Mouse (Mus musculus) left cerebral cortex, postnatal 10 days (tissue): ENCODE data around the gene Pcmt1. TPM values are rescaled to one million over a fixed set of nuclear protein-coding genes. Genes with fewer than 3 reads are reported as not detected.
"Not testable (repeated sequence)": the region's sequence is repeated elsewhere in the genome, so short reads cannot be mapped to it uniquely, and the experiment has no call there.

ENCODE experiments used
- DNase-seq, 2 experiments: peaks; one replicate each; pipeline ENCODE4 v3.0.0; 2021 to 2022; ENCODE audit warnings: low spot score in 2 of 2, mixed read lengths in 1 of 2; ENCODE audit errors: extremely low spot score in 1 of 2
- intact Hi-C: fragments of 180-260 bp; cut with DNase I; formaldehyde crosslinking; loops from one replicate; pipeline ENCODE4 v1.15.1; 2025
- total RNA-seq, 2 experiments: library from RNA; stranded (reverse); gene quantifications; 2 replicates each; pipeline ENCODE4 v1.2.3; 2021

Pcmt1 gene
- total RNA-seq, 2 experiments from 2014 or later: 150 to 153 TPM

DNA sequence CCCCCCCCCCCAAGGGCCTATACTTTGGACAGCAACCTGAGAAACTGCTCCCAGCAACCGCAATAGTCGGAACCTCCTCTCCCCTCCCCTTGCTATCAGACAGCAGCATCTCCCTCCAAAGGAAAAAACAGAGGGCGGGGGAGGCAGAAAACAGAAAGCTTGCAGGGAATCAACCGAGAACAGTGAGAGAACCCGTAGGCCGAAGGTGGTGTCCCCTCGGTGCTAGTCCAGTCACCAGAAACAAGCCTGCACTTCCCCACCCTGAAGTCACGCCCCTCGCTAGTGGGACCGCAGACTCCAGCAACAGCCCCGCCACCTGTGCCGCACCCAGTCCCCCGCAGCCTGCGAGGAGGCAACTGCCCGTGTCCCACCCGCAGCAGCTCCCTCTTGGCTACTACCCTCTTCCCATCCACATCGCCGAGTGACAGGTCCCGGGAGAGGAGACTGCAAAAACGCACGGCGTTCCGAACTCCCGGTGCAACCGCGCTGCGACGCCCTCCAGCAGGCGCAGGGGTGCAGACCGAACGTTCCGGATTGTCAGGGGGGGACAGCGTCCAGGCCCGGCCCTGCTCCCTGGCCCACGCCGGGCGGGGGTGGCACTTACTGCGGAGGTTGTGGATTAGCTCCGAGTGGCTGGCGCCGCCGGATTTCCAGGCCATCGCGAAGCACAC lies 18.3 kb downstream of the Pcmt1 start:
- intact Hi-C loops: no loop called here
- peak; percentile 12 to 87 for DNase-seq

DNA sequence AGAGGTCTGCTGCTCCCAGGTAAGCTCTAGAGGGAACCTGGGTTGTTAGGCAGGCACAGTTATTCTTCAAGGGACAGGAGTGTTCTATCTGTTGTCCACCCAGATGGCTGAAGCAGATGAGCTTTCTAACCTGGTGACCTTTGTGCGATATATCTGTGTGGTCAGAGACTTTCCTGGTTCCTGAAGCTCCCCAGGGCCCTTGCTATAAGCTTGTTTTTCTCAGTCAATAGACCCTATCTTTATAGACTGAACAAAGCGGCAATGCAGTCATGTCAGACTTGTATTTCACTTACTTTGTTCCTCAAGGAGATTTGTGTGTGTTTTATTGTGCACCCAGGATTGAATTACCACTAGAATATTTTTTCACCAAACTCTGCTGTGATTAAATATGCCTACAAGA lies 29.9 kb downstream of the Pcmt1 start:
- DNase-seq: no peak

DNA sequence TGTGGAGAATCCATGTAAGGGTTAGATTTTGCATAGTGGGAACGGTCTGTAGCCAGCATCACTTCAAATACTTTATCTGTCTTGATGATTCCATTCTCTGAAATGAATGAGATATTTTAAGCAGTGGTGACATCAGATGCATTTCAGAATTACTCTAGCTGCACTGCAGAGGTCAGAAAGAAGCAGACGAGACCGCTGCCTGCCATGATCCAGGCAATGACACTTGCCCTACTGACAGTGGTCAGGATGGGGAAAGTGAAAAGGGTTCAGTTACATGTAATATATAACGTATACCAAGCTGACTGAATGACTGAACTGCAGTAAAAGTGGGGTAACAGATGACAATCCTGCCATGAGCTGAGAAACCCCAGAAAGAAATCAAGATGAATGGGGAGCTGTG lies 31.9 kb downstream of the Pcmt1 start:
- intact Hi-C loops: no loop called here
- no peak for DNase-seq

More for the DNA sequence above, 29.9 kb downstream of the Pcmt1 start:
- intact Hi-C loops: no loop called here

DNA sequence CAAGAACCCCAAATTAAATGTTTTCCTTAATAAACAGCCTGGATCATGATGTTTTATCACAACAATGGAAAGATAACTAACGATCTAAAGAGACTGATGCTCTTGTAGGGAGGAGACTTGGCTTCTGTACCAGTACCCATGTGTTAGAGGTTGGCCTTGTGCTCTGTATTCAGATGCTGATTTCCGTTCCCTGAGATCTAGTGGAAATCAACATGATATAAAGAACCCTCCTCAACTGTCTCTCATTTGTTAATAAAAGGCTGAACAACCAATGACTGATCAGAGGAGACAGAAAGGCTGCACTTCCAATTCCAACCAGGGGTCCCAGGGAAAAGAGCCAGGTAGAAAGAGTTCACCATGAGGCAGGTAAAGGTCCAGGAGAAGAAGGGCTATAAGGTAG lies 35.0 kb downstream of the Pcmt1 start:
- no peak for DNase-seq
- intact Hi-C loops: no loop called here

DNA sequence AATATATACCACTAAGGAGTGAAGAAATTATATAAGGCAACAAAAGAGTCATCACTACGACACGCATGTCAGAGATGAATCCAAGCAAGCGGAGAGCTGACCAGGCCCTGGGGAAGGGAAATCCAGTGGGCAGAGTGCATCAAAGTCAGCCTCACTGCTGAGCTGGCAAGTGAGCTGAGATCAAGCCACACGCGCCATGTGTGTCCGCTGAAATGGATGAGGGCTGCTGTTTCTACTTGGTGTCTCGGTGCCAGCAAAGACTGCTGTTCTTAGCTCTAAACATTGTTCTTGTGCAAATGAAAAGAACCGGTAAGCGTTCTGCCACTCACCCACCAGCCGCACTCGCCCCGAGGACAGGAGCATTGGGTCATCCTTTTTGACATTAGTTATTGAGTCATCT lies 40.6 kb downstream of the Pcmt1 start:
- no peak for DNase-seq
- intact Hi-C loops: no loop called here

DNA sequence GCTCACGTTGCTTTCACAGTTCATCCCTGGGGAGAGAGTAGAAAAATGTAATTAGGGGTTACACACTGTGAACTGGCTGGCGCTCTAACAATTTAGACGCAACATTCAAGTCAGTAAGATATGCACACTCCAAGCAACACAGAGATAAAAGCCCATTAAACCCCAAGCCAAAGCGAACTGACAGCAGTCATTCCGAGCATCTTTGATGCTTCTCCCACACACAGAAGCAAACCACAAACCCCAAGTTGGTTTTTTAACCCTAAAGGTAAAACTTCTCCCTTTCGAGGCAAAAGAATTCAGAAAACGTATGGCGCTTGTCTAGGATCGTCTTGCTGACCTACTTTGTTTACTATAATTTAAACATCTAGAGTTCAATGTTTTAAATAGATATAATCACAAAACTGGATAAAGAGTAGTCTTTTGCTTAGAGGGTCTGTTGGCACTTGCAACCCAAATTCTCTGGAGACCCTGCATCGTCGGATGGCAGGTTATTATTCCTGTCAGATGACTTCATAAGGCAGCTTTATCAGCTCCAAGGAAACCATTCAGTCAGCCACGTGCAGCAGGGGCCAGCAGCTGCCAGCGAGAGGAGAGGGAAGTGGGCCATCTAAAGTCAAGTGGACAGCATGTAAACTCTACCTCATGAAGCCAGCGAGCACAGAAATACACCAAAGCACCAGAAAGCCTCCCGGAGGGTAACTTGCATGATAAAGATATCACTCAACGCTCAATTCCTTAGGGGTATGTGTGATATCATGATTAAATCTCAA lies 49.8 kb downstream of the Pcmt1 start:
- DNase-seq: no peak
- intact Hi-C loops: no loop called here

DNA sequence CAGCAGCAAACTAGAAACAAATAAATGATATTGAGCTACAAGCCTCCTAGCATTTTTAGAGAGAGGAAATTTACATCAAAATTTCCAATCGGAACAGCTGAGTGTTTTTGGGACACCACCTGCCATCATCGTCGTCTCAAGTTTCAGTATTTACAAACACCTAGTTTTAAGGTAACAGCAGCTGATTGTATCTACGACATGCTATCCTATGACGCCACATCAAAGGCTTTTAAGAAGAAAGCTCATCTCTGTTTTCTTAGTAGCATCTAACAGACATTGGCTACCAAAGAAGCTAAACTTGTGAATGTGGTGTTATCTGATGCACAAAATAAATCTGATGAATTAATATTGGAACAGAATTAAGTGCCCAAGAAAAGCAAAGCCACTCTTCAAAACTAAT lies 50.6 kb downstream of the Pcmt1 start:
- DNase-seq: no peak
- intact Hi-C loops: no loop called here

DNA sequence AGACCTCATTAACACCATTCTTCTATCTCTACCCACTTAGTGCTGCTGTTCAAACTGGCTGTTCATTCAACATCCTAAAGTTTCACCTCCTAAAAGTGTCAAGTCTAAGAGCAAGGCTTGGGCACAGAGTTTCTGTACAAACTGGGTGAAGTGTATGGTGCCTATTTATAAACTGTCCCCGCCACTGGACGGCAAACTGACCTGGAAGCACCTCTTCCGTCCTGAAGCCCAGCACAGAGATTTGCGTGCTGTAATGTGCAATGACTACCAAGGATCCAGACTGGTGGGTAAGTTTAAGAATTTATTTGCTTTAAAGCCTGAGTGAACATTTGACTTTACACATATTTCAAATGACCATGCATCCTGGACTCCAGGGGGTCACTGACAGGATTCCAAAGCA lies 51.8 kb downstream of the Pcmt1 start:
- DNase-seq: no peak
- intact Hi-C loops: no loop called here

DNA sequence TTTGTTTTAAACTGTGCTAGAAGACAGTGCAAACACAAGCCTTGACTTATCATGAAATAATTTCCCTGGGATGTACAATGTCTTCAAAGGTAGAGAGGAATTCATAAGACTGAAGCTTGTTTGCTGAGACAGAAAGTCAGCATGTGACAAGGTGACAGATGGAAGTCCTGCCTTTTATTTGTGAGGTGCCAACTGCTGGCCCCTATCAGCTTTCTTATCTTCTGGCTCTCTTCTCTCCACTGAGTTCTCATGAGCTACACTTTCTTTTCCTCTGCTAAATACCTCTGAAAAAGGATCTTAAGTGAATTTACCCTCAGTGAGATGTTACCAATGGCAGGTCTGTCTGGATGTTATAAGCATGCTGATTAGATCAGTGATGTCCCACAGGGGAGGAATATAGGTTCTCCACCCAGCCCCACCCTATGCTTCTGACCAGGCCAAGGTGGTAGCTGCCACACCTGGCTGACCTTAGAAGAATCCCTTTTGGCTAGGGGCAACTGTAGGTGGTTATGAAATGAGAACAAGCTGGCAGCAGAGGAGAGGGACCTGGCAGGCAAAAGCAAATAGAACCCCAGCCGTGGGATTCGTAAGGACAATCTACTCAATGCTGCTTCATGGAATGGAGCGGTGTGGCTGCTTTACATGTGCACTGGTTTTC lies 56.9 kb downstream of the Pcmt1 start:
- intact Hi-C loops: no loop called here
- DNase-seq: no peak

DNA sequence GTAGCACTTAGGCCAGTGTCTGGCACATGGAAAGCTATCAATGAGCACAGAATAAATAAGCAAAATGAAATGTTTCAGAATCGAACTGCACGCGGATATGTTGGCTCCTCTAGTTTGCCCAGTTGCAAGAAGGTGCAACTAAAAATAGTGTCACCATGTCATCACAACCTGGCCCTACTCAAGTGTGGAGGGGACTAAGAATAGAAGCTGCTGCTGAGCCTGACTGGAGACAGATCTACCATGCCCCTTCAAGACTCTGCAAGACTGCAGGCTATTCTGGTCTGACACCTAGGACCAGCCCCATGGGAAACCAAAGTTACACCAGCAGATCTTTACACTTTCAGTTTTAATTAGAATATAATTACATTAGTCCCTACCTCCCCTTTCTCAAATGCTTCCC lies 58.6 kb downstream of the Pcmt1 start:
- intact Hi-C loops: no loop called here
- no peak for DNase-seq

DNA sequence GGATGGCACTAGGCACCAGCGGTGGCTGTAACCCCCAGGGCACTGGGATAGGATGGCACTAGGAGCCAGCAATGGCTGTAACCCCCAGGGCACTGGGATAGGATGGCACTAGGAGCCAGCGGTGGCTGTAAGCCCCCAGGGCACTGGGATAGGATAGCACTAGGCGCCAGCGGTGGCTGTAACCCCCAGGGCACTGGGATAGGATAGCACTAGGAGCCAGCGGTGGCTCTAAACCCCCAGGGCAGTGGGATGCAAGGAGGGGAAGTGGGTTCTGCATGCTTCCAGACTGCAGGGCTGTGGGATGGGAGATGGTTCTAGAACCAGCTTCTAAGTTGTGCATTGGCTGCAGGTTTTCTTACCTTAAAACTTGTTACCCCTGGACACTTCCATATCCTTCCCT lies 60.2 kb downstream of the Pcmt1 start:
- intact Hi-C loops: no loop called here
- no peak for DNase-seq

DNA sequence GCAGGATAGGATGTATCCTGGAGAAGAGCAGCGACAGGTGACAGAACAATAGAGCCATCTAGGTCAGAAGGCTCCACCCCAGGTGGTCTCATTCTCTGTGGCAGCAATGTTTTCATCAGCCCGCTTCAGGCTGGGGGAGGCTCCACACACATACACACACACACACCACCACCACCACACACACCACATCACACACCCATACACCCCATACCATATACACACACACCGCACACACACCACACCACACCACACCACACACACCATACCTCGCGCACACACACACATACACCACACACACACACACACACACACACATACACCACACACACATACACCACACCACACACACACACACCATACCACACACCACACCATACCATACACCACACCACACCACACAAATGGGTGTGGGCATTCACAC lies 61.1 kb downstream of the Pcmt1 start:
- DNase-seq: no peak
- intact Hi-C loops: no loop called here

DNA sequence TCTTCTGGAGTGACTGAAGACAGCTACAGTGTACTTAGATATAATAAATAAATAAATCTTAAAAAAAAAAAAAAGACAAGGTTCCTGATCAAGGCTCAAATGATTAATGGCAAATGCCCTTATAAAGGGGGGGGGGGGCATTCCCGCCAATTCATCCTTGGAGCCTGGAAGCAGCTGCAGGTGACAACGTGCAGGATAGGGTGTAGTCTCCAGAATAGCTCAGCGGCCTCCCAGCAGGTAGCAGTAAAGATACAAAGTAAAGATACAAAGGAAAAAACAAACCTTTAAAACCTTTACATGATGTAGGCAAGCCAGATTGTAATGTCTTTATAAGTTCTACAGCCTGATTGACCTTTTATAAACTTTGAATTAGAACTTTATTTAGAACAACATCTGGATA lies 63.4 kb downstream of the Pcmt1 start:
- DNase-seq, intact Hi-C loops: not testable (repeated sequence)

DNA sequence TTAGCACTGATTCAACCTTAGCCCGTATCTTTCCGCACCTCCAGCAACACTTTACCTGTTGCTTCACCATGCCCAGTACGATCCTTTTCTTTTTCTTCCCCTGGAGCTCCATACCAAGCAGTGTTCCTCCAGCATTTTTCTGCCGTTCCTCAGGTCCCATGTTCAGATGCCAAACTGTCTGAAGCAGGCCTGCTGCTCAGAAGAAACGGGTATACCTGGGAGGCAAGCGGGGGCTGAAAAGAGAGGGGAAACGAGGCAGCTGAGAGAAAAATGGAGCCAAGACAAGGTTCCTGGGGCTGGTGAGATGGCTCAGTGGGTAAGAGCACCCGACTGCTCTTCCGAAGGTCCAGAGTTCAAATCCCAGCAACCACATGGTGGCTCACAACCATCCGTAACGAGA lies 63.8 kb downstream of the Pcmt1 start:
- intact Hi-C loops, DNase-seq: not testable (repeated sequence)

DNA sequence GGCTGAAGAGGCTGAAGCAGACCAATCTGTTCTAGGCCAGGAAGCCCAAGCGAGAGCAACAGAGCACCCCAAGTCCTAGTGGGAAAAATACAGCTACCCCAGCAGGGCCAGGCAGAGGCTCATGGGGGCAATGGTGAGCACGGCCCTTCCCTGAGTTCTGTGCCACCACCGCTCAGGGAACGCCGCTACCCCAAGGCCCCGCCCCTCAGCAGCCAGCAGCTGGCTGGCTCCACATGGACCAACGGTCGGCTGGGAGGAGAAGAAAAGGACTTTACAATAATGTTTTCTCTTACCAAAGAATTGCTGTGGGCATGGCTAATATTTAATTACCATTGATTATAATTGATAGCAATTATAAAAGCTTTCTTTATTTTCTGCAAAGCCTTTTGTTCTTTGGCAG lies 66.1 kb downstream of the Pcmt1 start:
- intact Hi-C loops: no loop called here

DNA sequence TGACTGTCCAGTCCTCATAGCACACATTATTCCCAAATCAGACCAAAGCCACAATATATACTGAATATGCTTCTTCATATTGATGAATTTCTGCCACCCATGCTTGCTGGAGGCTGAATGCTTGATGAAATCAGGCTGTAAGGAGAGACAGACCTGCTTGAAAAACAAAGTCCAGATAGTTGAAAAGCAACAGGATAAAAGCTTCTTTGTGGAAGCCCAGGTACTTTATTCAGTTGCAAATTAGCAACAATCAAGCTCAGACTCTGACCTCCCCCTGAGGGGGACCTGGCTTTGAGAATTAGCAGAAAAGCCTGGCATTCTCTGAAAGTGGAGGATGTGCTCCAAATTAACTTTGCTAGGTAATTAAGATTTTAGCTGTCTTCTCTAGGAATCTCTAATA lies 68.7 kb downstream of the Pcmt1 start:
- intact Hi-C loops, DNase-seq: not testable (repeated sequence)

More for the DNA sequence above, 66.1 kb downstream of the Pcmt1 start:
- no peak for DNase-seq

DNA sequence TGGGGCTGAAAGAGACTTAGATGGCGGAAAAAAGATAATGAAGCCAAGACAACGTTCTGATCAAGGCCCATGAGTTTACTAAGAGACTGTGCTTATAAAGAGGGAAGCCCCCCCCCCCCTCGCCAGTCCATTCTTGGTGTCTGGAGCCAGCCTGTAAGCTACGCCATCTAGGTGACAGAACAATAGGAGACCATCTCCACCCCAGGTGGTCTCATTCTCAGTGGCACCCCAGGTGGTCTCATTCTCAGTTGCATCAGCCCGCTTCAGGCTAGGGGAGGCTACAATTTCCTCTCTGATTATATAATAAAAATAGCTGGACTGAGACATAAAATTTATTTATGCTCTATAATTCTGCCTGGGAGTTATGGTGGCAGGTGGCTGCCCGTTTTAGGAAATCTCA lies 69.3 kb downstream of the Pcmt1 start:
- no peak for DNase-seq

DNA sequence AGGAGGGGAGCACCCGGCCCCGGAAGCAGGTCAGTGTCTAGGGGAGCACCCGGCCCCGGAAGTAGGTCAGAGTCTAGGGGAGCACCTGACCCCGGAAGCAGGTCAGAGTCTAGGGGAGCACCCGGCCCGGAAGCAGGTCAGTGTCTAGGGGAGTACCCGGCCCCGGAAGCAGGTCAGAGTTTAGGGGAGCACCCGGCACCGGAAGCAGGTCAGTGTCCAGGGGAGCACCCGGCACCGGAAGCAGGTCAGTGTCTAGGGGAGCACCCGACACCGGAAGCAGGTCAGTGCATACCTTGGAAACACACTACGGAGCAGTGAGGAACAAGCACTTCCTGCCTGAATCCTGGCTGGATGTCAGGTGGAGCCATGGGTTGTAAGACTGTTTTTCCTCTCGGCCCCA lies 72.3 kb downstream of the Pcmt1 start:
- no peak for DNase-seq
- intact Hi-C loops: no loop called here

More for the DNA sequence above, 69.3 kb downstream of the Pcmt1 start:
- intact Hi-C loops: no loop called here

DNA sequence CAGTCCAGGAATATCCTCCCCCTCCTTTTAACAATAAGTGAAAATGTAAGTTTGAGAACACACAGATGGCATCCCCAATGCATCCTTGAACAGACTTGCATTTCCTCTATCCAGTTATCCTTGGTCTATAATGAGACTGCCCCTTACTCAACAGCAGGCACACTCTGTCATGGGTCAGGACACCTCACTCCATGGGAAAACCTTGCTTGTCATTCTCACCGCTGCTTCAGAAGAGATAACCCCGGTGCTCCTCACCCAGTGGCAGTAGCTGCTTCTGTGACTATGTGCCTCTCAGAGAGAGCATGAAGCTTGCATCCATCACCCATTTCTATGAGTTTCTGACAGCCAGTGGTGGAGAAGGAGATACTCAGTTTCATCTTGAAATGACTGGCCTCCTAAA lies 74.5 kb downstream of the Pcmt1 start:
- no peak for DNase-seq
- intact Hi-C loops: no loop called here

DNA sequence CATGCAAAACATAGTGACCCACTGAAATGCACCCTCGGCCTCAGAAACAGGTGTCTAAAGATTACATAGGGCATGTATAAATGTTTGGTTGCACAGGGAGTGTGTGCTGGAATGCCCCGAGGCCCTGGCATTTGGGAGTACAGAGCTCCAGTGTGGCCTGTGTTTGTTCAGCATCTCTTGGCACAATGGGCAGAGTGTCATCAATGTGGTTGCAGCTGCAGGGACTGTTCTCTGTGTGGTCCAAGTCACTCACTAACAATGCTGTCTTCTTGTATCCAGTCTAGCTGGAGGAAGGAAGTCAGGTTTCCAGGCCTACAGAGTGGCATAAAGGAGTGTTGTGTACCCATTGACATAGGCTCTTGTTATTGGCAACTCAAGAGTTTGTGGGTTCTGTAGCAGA lies 75.8 kb downstream of the Pcmt1 start:
- no peak for DNase-seq
- intact Hi-C loops: no loop called here
